25 mouse cellular contexts compared by ENCODE assay signal in genomic region chr17:13215595-13215994, GRCm38 (mm10). TPM values are rescaled to one million over a fixed set of nuclear protein-coding genes. Genes with fewer than 3 reads are reported as not detected.
DNase-seq lines count a peak whose midpoint lies in the region; ATAC-seq and TF ChIP-seq lines count a peak whose summit lies in the region.
"Had no signal": no experiment of that assay in that cellular context is flagged by ENCODE, and none has a peak within 500 bp of the region (broad histone marks: within the 10 kb centered on the region; RNA-seq: fewer than 3 reads in every experiment).

No protein-coding gene starts in this region.

- no peaks in the 10 kb centered on the region for H3K27me3 ChIP-seq in heart, adult 2 months (ENCODE audit: control insufficient read depth, insufficient read depth, low read length)
- no peaks in the 10 kb centered on the region for H3K27me3 ChIP-seq in heart, embryonic 11.5 days (ENCODE audit: control insufficient read depth, insufficient read depth, low read length)
- H3K27me3 ChIP-seq: forebrain, embryonic 12.5 days; liver, embryonic 13.5 days; midbrain, embryonic 12.5 days; neural tube, embryonic 15.5 days had no signal

- H3K4me3 ChIP-seq in heart, adult 2 months: no peak overlapping the region
- H3K4me3 ChIP-seq in heart, embryonic 11.5 days (ENCODE audit: low read depth, low read length): no peak overlapping the region
- H3K4me3 ChIP-seq in left cerebral cortex, adult 2 months: no peak overlapping the region
- H3K4me3 ChIP-seq: forebrain, embryonic 12.5 days; liver, embryonic 13.5 days; midbrain, embryonic 12.5 days; myocyte; neural tube, embryonic 15.5 days had no signal

- TF ChIP-seq EP300 in heart, adult 2 months (IDR thresholded peaks at IDR 0.05; ENCODE audit: insufficient read depth, low read depth, low read length): no peak

- no peak overlapping the region for H3K27ac ChIP-seq in heart, adult 2 months
- H3K27ac ChIP-seq in heart, embryonic 11.5 days (ENCODE audit: low read depth, low read length): no peak overlapping the region
- H3K27ac ChIP-seq in left cerebral cortex, adult 2 months: no peak overlapping the region
- H3K27ac ChIP-seq: forebrain, embryonic 12.5 days; liver, embryonic 13.5 days; midbrain, embryonic 12.5 days; neural tube, embryonic 15.5 days had no signal

- H3K4me1 ChIP-seq in heart, adult 2 months (ENCODE audit: control insufficient read depth, insufficient read depth, low read length): no peaks in the 10 kb centered on the region
- H3K4me1 ChIP-seq in heart, embryonic 11.5 days (ENCODE audit: control insufficient read depth, insufficient read depth, low read length): no peaks in the 10 kb centered on the region
- H3K4me1 ChIP-seq: forebrain, embryonic 12.5 days; liver, embryonic 13.5 days; midbrain, embryonic 12.5 days; neural tube, embryonic 15.5 days had no signal

- peaks cover 90% of the 10 kb centered on the region for H3K9me3 ChIP-seq in heart, embryonic 11.5 days (replicated peaks; ENCODE audit: control insufficient read depth, low read length)
- H3K9me3 ChIP-seq: G1E had no signal

- no peak overlapping the region for H3K4me2 ChIP-seq in heart, embryonic 11.5 days
- H3K4me2 ChIP-seq: forebrain, embryonic 12.5 days; liver, embryonic 13.5 days; midbrain, embryonic 12.5 days; neural tube, embryonic 15.5 days had no signal

- TF ChIP-seq POLR2A in heart, adult 2 months (IDR thresholded peaks at IDR 0.05; ENCODE audit: insufficient read depth, low read depth, low read length): no peak

- peak; percentile 44 for TF ChIP-seq CTCF in heart, adult 2 months (IDR thresholded peaks at IDR 0.05)
- TF ChIP-seq CTCF in left cerebral cortex, adult 2 months (IDR thresholded peaks at IDR 0.05): peak; percentile 38; the same call in 1 of the 2 replicates

- intact Hi-C loops in heart, adult 2 months (cut with DNase I): no loop called here
- intact Hi-C loops in left cerebral cortex, adult 2 months (cut with DNase I): no loop called here
- intact Hi-C loops in left cerebral cortex, postnatal 25 days (cut with DNase I): no loop called here

- no peak for ATAC-seq in heart, embryonic 11.5 days (replicated peaks; ENCODE audit: insufficient number of reproducible peaks, low FRiP score, low TSS enrichment)
- ATAC-seq: hindbrain, embryonic 16.5 days had no signal

- WGBS in heart, adult 2 months: 72% methylated on average over 2 of the region's 2 CpGs
- 67% methylated on average over 2 of the region's 2 CpGs for WGBS in heart, embryonic 11.5 days (ENCODE audit: insufficient replicate concordance)

- no peak overlapping the region for H3K9ac ChIP-seq in heart, adult 2 months (ENCODE audit: low read depth, low read length)
- H3K9ac ChIP-seq in heart, embryonic 11.5 days (ENCODE audit: low read depth, low read length): no peak overlapping the region
- H3K9ac ChIP-seq: forebrain, embryonic 12.5 days; liver, embryonic 13.5 days; midbrain, embryonic 12.5 days; neural tube, embryonic 15.5 days had no signal

- no peaks in the 10 kb centered on the region for H3K36me3 ChIP-seq in heart, adult 2 months (ENCODE audit: control insufficient read depth, insufficient read depth, low read length)
- no peaks in the 10 kb centered on the region for H3K36me3 ChIP-seq in heart, embryonic 11.5 days (ENCODE audit: control insufficient read depth, insufficient read depth, low read length)
- H3K36me3 ChIP-seq: forebrain, embryonic 12.5 days; G1E; liver, embryonic 13.5 days; midbrain, embryonic 12.5 days; neural tube, embryonic 15.5 days had no signal

- DNase-seq in heart, adult 2 months: no peak
- DNase-seq in left cerebral cortex, adult 2 months (ENCODE audit: extremely low spot score in 1 of 2, low spot score in 2 of 2): no peak
- no peak for DNase-seq in left cerebral cortex, postnatal 25 days (ENCODE audit: low spot score in 2 of 2)
- DNase-seq in right cerebral cortex, adult 18-20 months: peak; percentile 11
- no peak for DNase-seq in right cerebral cortex, postnatal 10 days (ENCODE audit: low spot score in 2 of 2)
- no peak for DNase-seq in thymus, postnatal 10 days (ENCODE audit: low spot score in 2 of 2)
- DNase-seq: cerebellum, postnatal 25 days; heart, postnatal 36 days; kidney, adult 11 months; liver, embryonic 13.5 days; thymus, adult 18-20 months had no signal

- no peaks in the 10 kb centered on the region for H3K79me2 ChIP-seq in heart, adult 2 months (replicated peaks; ENCODE audit: control insufficient read depth, insufficient read depth, low read length)

RNA-seq across cellular contexts. Expression of gene Smok2a, which starts 5.4 kb away (rescaled TPM):
- total RNA-seq in heart, adult 2 months (2021): not detected
- polyA plus RNA-seq in heart, adult 2 months (2012; rRNA removed): not detected in 2 replicates
- not detected in 2 replicates for polyA plus RNA-seq in heart, embryonic 11.5 days (2014; fragmentation: Nextera tagmentation; extraction: Ambion mirVana)
- total RNA-seq in left cerebral cortex, adult 2 months (2021): not detected
- not detected for total RNA-seq in left cerebral cortex, postnatal 25 days (2021)
- total RNA-seq: adrenal gland, adult 18-20 months; granulocyte monocyte progenitor cell, adult 5-6 weeks; heart, postnatal 36 days; left cerebral cortex, adult 18-20 months had no signal
- polyA plus RNA-seq: forebrain, embryonic 12.5 days; G1E; hindbrain, embryonic 16.5 days; large intestine, adult 2 months; limb, embryonic 11.5 days; liver, embryonic 13.5 days; midbrain, embryonic 12.5 days; myocyte; neural tube, embryonic 15.5 days; small intestine, adult 2 months; urinary bladder, adult 2 months had no signal

RNA-seq across cellular contexts. Expression of gene Smok2b, which starts 14.5 kb away (rescaled TPM):
- not detected for total RNA-seq in heart, adult 2 months (2021)
- polyA plus RNA-seq in heart, adult 2 months (2012; rRNA removed): not detected in 2 replicates
- not detected in 2 replicates for polyA plus RNA-seq in heart, embryonic 11.5 days (2014; fragmentation: Nextera tagmentation; extraction: Ambion mirVana)
- not detected for total RNA-seq in left cerebral cortex, adult 2 months (2021)
- total RNA-seq in left cerebral cortex, postnatal 25 days (2021): not detected
- total RNA-seq: adrenal gland, adult 18-20 months; granulocyte monocyte progenitor cell, adult 5-6 weeks; heart, postnatal 36 days had no signal
- polyA plus RNA-seq: forebrain, embryonic 12.5 days; G1E; hindbrain, embryonic 16.5 days; large intestine, adult 2 months; limb, embryonic 11.5 days; liver, embryonic 13.5 days; midbrain, embryonic 12.5 days; myocyte; neural tube, embryonic 15.5 days; small intestine, adult 2 months; urinary bladder, adult 2 months had no signal
